Mouse (Mus musculus): ENCODE measurements around the gene Klkb1. TPM values are rescaled to one million over a fixed set of nuclear protein-coding genes. Genes with fewer than 3 reads are reported as not detected.

The Klkb1 gene
- total RNA-seq, 2 experiments from 2014 or later, result not detected

DNA sequence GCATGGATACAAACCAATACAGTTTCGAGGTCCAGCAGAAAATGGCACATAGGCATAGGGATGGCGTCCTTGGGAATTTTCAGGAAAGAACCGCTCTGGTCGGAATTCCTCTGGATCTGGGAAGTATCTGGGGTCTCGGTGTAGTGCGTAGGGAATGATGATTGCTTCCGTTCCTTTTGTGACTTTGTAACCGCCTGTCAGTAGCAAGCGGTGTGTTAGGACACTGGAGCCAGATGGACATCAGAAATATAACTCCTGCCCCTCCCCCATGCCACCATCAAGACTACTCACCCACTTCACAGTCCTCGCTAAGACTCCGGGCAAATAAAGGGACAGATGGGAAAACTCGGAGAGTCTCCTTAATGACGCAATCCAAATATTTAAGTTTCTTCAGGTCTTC is 13.7 kb upstream of the Klkb1 start, which contains the start of gene Gm45753:
TSS of gene Gm45753 (minus strand) at position 101 of the 400 bp plus-strand sequence.
- intact Hi-C loops (cut with DNase I), result no loop called here
- DNase-seq, result no peak
- Histone ChIP-seq H3K4me3 (no peak within 1 kb of the TSS), H3K27ac (no peak within 1 kb of the TSS)
- no peak for TF ChIP-seq CTCF (IDR thresholded peaks at IDR 0.05)

DNA sequence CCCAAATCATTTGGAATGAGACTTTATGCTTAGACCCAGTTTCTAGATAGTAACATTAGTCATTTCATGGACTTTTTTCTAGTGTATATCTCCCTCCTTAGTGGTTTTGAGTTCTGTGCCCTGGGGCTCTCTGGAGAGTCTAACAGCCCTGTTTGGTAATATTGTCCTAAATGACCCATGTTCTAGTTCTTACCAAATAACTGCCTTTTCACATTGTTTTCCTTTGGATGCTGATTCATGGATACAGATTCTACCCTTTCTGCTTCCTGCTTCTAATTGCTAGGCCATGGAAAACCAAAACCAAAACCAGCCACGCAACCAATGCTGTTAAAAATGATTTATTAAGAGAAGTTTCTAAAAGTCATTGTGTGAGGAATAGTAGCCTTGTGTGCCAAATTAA is 10.8 kb upstream of the Klkb1 start:
- no peak for TF ChIP-seq CTCF (IDR thresholded peaks at IDR 0.05)
- Histone ChIP-seq H3K27ac (no peak overlapping the region), H3K4me3 (no peak overlapping the region)
- DNase-seq, result no peak
- intact Hi-C loops (cut with DNase I), result no loop called here

DNA sequence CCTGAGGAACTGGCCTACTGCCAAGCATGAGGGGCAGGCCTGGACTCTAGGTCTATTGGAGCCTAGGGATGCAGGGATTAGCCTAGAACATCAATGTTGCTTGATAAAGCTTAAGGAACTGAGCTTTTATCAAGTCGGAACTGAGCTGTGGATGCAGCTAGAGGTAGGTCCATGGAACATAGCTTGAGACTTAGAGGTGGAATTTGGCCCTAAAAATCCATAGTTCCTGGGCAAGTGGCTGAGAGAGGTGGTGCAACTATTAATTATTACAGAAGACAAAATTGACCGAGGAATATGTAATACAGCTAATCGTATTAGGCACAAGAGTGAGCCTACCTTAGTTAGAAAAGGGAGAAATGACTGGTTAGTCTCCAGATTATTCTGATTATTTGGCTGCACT is 9.7 kb upstream of the Klkb1 start:
- intact Hi-C loops (cut with DNase I), result no loop called here
- no peak overlapping the region for H3K27ac ChIP-seq
- no peak for DNase-seq
- H3K4me3 ChIP-seq, result no peak overlapping the region
- TF ChIP-seq CTCF (IDR thresholded peaks at IDR 0.05), result no peak

DNA sequence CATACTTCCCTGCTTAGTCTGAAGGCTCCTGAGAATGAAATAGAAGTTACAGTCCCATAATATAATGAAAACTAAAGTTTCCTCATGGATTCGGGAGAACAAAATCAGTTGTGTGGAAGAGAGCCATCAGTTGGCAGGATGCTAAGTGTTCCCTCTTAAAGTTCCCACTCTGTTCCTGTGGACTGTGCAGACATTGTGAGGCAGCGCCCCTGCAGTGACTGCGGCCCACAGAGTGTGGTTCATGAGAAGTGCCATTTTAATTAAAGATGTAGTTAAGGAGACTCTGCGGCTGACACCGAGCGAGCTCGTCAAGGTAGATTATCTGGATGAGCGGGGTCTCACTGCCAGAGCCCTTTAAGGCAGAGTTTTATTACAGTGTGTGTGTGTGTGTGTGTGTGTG is 7.7 kb upstream of the Klkb1 start:
- no peak for DNase-seq
- H3K4me3 ChIP-seq, result no peak overlapping the region
- H3K27ac ChIP-seq, result no peak overlapping the region
- intact Hi-C loops (cut with DNase I), result no loop called here
- TF ChIP-seq CTCF (IDR thresholded peaks at IDR 0.05), result no peak

DNA sequence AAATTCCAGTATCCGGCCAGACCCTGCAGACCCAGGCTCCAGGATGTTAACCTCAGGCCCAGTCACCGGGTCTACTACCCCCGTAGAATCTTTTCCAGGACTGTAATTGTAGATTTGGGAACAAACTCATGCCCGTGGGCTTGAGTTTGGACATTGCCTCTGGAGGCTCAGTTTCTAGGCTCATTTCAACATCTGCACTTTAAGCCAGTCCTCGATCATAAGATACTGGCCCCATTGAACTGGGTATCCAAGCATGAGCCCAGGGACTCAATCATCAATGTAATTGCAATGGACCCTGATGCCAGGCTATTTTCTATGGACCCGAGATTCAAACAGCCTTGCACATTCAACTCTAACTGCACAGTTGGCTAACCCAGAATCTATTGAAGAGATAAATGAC is 617 bp upstream of the Klkb1 start:
- Histone ChIP-seq H3K4me3 (no peak overlapping the region), H3K27ac (no peak overlapping the region)
- intact Hi-C loops (cut with DNase I), result no loop called here
- no peak for TF ChIP-seq CTCF (IDR thresholded peaks at IDR 0.05)
- no peak for DNase-seq

DNA sequence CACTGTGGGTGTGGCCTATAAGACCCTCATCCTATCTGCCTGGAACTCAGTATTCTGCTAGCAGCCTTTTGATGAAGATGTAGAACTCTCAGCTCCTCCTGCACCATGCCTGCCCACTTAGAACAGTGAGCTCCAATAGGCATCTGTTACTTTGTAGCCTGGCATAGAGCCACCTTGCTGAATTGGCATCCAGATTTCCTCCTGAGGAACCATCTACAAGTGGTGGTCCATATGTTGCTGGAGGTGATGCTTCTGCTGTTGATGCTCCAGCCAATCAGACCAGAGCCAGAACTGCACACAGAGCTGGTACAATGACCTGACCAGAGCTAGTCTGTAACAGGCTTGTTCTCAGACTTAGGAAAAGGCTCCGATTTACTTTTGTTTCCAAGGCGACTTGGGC is 2.9 kb downstream of the Klkb1 start:
- intact Hi-C loops (cut with DNase I), result no loop called here
- DNase-seq, result no peak
- no peak overlapping the region for H3K4me3 ChIP-seq
- TF ChIP-seq CTCF (IDR thresholded peaks at IDR 0.05), result no peak
- no peak overlapping the region for H3K27ac ChIP-seq

DNA sequence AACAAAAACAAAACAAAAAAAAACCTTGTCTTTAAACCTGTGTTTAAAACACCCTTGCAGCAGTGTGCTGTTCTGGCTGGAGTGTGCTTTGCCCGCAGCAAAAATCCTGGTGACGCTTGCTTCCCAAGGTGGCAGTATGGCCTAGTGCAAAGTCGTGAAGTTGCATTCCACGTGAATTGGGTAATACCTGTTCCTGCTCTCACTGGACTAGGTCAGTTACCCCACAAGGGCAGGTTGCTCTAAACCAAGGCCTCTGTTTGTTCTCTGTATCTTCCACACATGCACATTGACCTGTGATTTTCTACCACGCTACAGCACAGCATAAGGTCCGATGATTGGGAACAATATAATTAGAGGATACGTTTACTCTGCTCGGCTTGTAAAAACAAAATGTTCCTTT is 13.0 kb downstream of the Klkb1 start:
- no peak overlapping the region for H3K27ac ChIP-seq
- no peak overlapping the region for H3K4me3 ChIP-seq
- TF ChIP-seq CTCF (IDR thresholded peaks at IDR 0.05), result no peak
- intact Hi-C loops (cut with DNase I), result no loop called here
- DNase-seq, result no peak

DNA sequence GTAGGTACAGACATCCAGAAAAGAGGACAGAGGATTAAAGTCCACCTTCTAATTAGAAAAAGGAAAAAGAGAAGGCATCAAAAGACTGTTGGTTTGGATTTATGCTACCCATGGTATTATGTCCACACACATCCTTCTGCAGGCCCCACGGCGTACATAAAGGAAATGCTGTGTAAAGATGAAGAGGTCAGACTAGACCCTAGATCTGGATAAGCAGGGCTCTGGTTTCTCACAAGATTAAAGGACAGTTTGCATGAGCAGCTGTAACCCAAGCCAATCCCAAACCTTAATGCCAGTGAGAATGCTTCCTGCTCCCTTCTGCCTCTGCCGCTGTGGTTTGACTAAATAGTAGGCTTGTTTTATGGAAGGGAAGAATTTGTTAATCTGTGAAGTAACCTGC is 17.2 kb downstream of the Klkb1 start:
- Histone ChIP-seq H3K4me3 (no peak overlapping the region), H3K27ac (no peak overlapping the region)
- no peak for DNase-seq
- intact Hi-C loops (cut with DNase I), result no loop called here
- TF ChIP-seq CTCF (IDR thresholded peaks at IDR 0.05), result no peak

DNA sequence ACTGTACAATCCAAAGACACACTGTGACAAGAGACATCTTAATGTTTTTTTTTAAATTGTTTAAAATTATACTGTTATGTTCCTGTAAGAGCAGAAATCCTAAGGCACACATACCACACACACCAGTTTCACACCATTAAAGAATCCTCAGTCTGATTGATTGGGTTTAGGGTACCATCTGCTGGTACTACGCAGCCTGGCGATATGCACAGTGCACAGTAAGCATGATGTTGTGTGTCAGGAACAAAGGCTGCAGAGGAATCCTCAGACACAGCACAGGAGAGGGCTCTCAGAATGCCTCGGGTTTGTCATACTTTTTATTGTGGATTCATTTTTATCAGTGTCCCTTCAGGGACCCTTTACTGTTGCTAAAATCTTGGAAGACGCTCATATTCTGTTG is 20.3 kb downstream of the Klkb1 start:
- H3K4me3 ChIP-seq, result no peak overlapping the region
- intact Hi-C loops (cut with DNase I), result no loop called here
- no peak for DNase-seq
- H3K27ac ChIP-seq, result no peak overlapping the region
- no peak for TF ChIP-seq CTCF (IDR thresholded peaks at IDR 0.05)

DNA sequence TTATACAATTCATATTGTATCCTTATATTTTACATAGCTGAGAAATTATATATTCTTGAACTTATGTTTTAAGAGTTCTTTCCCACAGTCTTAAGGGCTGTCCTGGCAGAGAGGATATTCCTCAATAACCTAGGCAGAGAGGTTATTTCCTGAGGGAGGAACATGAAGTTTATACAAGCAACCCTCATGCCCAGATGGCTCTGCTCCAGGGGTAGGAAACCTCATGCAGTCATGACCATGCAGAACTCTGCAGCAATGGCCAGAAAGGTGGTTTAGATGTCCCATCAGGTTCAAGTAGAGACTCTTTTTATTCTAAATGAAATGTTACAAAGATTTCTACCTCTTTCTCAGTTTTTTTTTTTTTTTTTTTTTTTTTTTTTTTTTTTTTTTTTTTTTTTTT is 25.6 kb downstream of the Klkb1 start:
- no peak for TF ChIP-seq CTCF (IDR thresholded peaks at IDR 0.05)
- intact Hi-C loops (cut with DNase I), result no loop called here
- Histone ChIP-seq H3K27ac (no peak overlapping the region), H3K4me3 (no peak overlapping the region)
- no peak for DNase-seq

DNA sequence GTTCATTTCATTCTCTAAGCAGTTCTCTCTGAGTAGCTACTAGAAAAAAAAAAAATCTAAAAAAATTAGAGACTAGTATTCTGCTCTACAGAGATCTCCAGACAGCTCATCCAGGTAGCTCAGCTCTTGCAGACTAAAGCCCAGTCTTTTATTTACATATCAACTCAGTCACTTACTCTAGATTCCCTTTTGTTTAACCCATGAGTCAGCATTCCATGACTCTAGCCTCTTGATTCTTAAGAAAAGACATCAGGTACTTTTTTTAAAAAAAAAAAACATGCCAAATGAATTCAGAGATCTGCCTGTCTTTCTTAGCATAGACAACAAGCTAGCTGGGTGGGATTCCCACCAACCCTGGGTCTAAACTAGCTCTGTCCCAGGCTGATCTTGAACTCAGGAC is 26.2 kb downstream of the Klkb1 start:
- no peak for DNase-seq
- no peak for TF ChIP-seq CTCF (IDR thresholded peaks at IDR 0.05)
- intact Hi-C loops (cut with DNase I), result no loop called here

DNA sequence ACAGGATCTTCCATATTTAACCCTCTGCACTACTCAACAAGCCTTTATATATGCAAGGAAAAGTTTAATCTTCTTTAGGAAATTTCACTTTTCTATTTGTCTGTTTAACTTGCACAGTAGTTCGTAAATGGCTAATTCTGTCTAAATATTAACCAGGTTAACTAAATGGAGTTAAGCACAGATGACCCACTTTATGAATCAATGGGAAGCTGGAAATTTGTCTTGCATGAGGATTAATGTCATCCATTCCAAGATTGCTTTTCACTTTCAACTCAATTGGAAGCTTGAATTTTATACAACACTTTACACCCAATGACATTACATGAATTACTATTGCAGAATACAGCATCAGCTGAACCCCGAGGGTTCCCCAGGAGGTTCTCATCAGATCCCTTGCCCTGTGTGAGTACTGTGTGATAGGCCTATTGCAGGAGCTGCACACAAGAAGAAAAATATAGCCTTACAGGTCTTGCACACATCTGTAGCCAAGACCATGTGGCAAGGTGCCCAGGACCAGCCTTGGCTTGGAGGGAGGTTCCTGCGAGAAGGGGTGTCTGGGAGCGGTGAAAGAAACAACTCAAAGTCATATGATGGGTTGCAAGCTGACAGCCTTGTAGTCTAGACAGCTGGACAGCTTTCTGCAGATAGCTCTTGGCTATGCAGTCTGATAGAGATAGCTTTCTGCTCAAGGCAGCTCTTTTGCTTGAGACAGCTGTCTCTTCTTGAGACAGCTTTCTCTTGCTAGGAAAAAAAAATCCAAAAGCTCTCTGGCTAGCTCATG is 26.9 kb downstream of the Klkb1 start:
- no peak for TF ChIP-seq CTCF (IDR thresholded peaks at IDR 0.05)
- intact Hi-C loops (cut with DNase I), result no loop called here
- Histone ChIP-seq H3K27ac (no peak overlapping the region), H3K4me3 (no peak overlapping the region)
- peak; percentile 17 for DNase-seq

More for the DNA sequence above, 26.2 kb downstream of the Klkb1 start:
- Histone ChIP-seq H3K4me3 (no peak overlapping the region), H3K27ac (no peak overlapping the region)

DNA sequence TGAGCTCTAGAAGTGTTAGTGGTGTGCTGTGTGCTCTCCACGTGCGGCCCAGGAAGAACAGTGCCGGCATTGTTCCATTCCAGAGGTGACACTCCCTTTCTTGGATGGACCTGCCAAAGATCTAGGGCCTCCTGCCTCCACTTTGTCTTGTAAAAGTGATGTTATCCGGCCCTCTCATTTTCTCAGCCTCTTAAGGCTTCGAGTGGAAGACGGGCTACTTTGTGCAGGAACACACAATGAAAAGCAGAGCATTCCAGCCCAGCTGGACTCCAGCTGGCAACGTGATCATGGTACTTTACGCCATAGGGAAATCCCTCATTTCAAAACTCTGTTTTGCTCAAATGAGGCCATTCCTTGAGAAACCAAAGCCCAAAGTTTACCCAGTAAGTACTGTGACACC is 27.7 kb downstream of the Klkb1 start:
- TF ChIP-seq CTCF (IDR thresholded peaks at IDR 0.05), result no peak
- intact Hi-C loops (cut with DNase I), result no loop called here
- H3K27ac ChIP-seq, result no peak overlapping the region
- no peak for DNase-seq
- no peak overlapping the region for H3K4me3 ChIP-seq

DNA sequence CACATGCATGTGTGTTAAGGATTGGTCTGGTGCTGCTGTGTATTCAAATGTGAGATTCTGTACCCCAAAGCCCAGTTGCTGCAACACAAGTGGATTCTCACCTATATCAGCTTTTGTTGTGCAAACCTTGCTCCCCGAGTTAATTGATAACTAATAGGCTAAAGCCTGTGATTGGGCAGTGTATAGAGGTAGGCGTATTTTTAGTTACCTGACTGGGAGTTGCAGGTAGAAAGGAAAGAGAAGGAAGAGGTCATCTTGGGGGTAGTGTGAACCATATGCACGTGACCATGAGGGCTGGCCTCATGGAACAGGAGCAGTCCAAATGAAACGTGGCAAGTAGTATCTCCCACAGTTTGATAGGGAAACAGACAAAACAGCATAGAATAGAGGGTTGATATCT is 29.7 kb downstream of the Klkb1 start:
- Histone ChIP-seq H3K27ac (no peak overlapping the region), H3K4me3 (no peak overlapping the region)
- TF ChIP-seq CTCF (IDR thresholded peaks at IDR 0.05), result no peak
- no peak for DNase-seq
- intact Hi-C loops (cut with DNase I), result no loop called here
